Mouse (Mus musculus) brain, embryonic 14.5 days (tissue): ENCODE data around the gene Btn2a2.

Source experiments
- CTCF ChIP-seq: fragments of 200-500 bp; IDR thresholded peaks from 2 replicates; pipeline ENCODE4 v1.5.1; 2012; ENCODE audit warnings: inconsistent platforms, mild to moderate bottlenecking, moderate library complexity, borderline replicate concordance; ENCODE audit not compliant: insufficient read depth, insufficient read length; ENCODE audit errors: extremely low read depth
- POLR2A ChIP-seq: fragments of 200-500 bp; IDR thresholded peaks from 2 replicates; pipeline ENCODE4 v1.6.1; 2012; ENCODE audit warnings: mild to moderate bottlenecking, inconsistent platforms, borderline replicate concordance; ENCODE audit not compliant: poor library complexity, insufficient read depth, insufficient read length, severe bottlenecking; ENCODE audit errors: extremely low read depth

DNA sequence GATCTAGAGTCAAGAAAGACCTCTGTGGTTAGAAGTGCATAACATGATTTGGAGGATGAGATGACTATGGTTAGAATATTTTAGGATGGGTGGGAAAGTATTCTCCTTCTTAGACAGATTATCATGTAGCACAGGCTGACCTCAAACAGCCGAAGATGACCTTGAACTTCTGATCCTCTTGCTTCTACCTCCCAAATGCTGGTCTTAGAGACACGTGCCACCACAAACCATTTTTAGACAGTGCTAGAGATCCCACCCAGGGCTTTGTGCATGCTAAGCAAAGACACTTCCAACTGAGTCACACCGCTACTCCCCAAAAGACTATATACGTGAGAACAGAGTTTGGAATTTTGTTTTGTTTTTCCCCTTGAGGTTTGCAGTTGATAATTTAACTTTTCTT lies 26.6 kb downstream of the Btn2a2 start:
- no peak for TF ChIP-seq CTCF
- no peak for TF ChIP-seq POLR2A
